Mouse (Mus musculus) liver, embryonic 15.5 days (tissue): ENCODE data around the gene Rab11fip5. TPM values are rescaled to one million over a fixed set of nuclear protein-coding genes. Genes with fewer than 3 reads are reported as not detected.
A peak's percentile ranks its signal among the peaks of the same experiment; 100 is the strongest.

Experiments used
- ATAC-seq: fragments of 200-750 bp; cut with Nextera tagmentation; 2 replicates; pipeline ENCODE4 v1.8.0; 2017; ENCODE audit warnings: moderate number of reproducible peaks, mild to moderate bottlenecking, moderate library complexity; ENCODE audit not compliant: insufficient read depth
- H3K27ac ChIP-seq: fragments of 300-500 bp; sonication (generic); replicated peaks from 2 replicates; pipeline ENCODE4 v1.5.1; 2015; ENCODE audit warnings: mild to moderate bottlenecking, inconsistent platforms
- H3K27me3 ChIP-seq: fragments of 300-500 bp; sonication (generic); 2 replicates; pipeline ENCODE4 v1.6.1; 2015; ENCODE audit warnings: mild to moderate bottlenecking, inconsistent platforms
- H3K36me3 ChIP-seq: fragments of 300-500 bp; sonication (generic); replicated peaks from 2 replicates; pipeline ENCODE4 v1.6.1; 2015; ENCODE audit warnings: moderate library complexity, mild to moderate bottlenecking, inconsistent platforms
- H3K4me1 ChIP-seq: fragments of 300-500 bp; sonication (generic); replicated peaks from 2 replicates; pipeline ENCODE4 v1.6.1; 2015; ENCODE audit warnings: inconsistent platforms
- H3K4me2 ChIP-seq: fragments of 300-500 bp; sonication (generic); 2 replicates; pipeline ENCODE4 v1.6.1; 2015; ENCODE audit warnings: moderate library complexity, mild to moderate bottlenecking, inconsistent platforms
- H3K4me3 ChIP-seq: fragments of 300-500 bp; sonication (generic); replicated peaks from 2 replicates; pipeline ENCODE4 v1.5.1; 2015; ENCODE audit warnings: mild to moderate bottlenecking, inconsistent platforms
- H3K9ac ChIP-seq: fragments of 300-500 bp; sonication (generic); 2 replicates; pipeline ENCODE4 v1.6.1; 2015; ENCODE audit warnings: moderate library complexity, mild to moderate bottlenecking, inconsistent platforms
- H3K9me3 ChIP-seq: fragments of 300-500 bp; sonication (generic); replicated peaks from 2 replicates; pipeline ENCODE4 v1.6.1; 2016; ENCODE audit warnings: inconsistent platforms
- WGBS: fragments of 180-500 bp; shearing (Covaris S2); methylation state at CpG from one replicate; pipeline ENCODE4 v1.1.7; 2015; ENCODE audit warnings: mixed read lengths; ENCODE audit not compliant: insufficient replicate concordance; 5-methylcytosine and 5-hydroxymethylcytosine counted together
- polyA plus RNA-seq: library from polyadenylated mRNA; unstranded; fragments of >200 nt; fragmentation: Nextera tagmentation; extraction: Ambion mirVana; gene quantifications from 2 replicates; pipeline ENCODE4 v1.2.1, GENCODE M21; 2015

Gene Rab11fip5
- polyA plus RNA-seq, 1 experiment from 2014 or later: 0.86 TPM

- no peak for ATAC-seq
- 47% methylated on average over 3 of the region's 3 CpGs for WGBS
Observed at GRCm38 (mm10) chr6:85306375-85306774, 68.1 kb downstream of the Rab11fip5 start.

GRCm38 (mm10) chr6:85305826-85306225 is 68.6 kb downstream of the Rab11fip5 start:
- ATAC-seq: no peak
- H3K27me3 ChIP-seq: no peaks in the 10 kb centered on the region

More at GRCm38 (mm10) chr6:85306375-85306774, 68.1 kb downstream of the Rab11fip5 start:
- Histone ChIP-seq H3K27ac (no peak overlapping the region), H3K27me3 (no peaks in the 10 kb centered on the region), H3K9ac (no peak overlapping the region), H3K4me3 (no peak overlapping the region), H3K9me3 (no peaks in the 10 kb centered on the region), H3K4me1 (peaks cover 7% of the 10 kb centered on the region; the same call in 1 of the 2 replicates), H3K4me2 (no peak overlapping the region), H3K36me3 (no peaks in the 10 kb centered on the region)

GRCm38 (mm10) chr6:85304966-85305365 is 69.5 kb downstream of the Rab11fip5 start:
- peaks cover 7% of the 10 kb centered on the region; the same call in 1 of the 2 replicates for H3K4me1 ChIP-seq
- H3K36me3 ChIP-seq: no peaks in the 10 kb centered on the region
- no peaks in the 10 kb centered on the region for H3K9me3 ChIP-seq
- H3K9ac ChIP-seq: no peak overlapping the region
- ATAC-seq: no peak
- H3K4me2 ChIP-seq: no peak overlapping the region
- H3K27ac ChIP-seq: no peak overlapping the region
- H3K27me3 ChIP-seq: no peaks in the 10 kb centered on the region
- 60% methylated on average over 5 of the region's 5 CpGs for WGBS
- H3K4me3 ChIP-seq: no peak overlapping the region

More at GRCm38 (mm10) chr6:85305826-85306225, 68.6 kb downstream of the Rab11fip5 start:
- H3K4me1 ChIP-seq: peaks cover 7% of the 10 kb centered on the region; the same call in 1 of the 2 replicates
- no peak overlapping the region for H3K4me3 ChIP-seq
- no peak overlapping the region for H3K4me2 ChIP-seq
- H3K27ac ChIP-seq: no peak overlapping the region
- no peak overlapping the region for H3K9ac ChIP-seq
- no peaks in the 10 kb centered on the region for H3K9me3 ChIP-seq
- H3K36me3 ChIP-seq: no peaks in the 10 kb centered on the region

GRCm38 (mm10) chr6:85302326-85303055 is 71.9 kb downstream of the Rab11fip5 start:
- no peak overlapping the region for H3K9ac ChIP-seq
- no peaks in the 10 kb centered on the region for H3K9me3 ChIP-seq
- no peaks in the 10 kb centered on the region for H3K36me3 ChIP-seq
- no peak overlapping the region for H3K4me2 ChIP-seq
- no peak for ATAC-seq
- WGBS: 62% methylated on average over 3 of the region's 3 CpGs
- no peak overlapping the region for H3K4me3 ChIP-seq
- H3K4me1 ChIP-seq: peaks cover 7% of the 10 kb centered on the region; the same call in 1 of the 2 replicates
- H3K27ac ChIP-seq: no peak overlapping the region
- H3K27me3 ChIP-seq: no peaks in the 10 kb centered on the region

GRCm38 (mm10) chr6:85295384-85296167 is 78.9 kb downstream of the Rab11fip5 start:
- H3K9me3 ChIP-seq: no peaks in the 10 kb centered on the region
- H3K9ac ChIP-seq: no peak overlapping the region
- WGBS: 57% methylated on average over 7 of the region's 7 CpGs
- no peak overlapping the region for H3K4me2 ChIP-seq
- ATAC-seq: no peak
- H3K27me3 ChIP-seq: no peaks in the 10 kb centered on the region
- no peaks in the 10 kb centered on the region for H3K36me3 ChIP-seq
- no peak overlapping the region for H3K4me3 ChIP-seq
- H3K27ac ChIP-seq: no peak overlapping the region
- H3K4me1 ChIP-seq: peaks cover 21% of the 10 kb centered on the region

GRCm38 (mm10) chr6:85294004-85294379 is 80.4 kb downstream of the Rab11fip5 start:
- Histone ChIP-seq H3K27me3 (no peaks in the 10 kb centered on the region), H3K9me3 (no peaks in the 10 kb centered on the region), H3K4me2 (no peak overlapping the region), H3K27ac (no peak overlapping the region), H3K4me3 (no peak overlapping the region), H3K4me1 (peaks cover 21% of the 10 kb centered on the region), H3K36me3 (no peaks in the 10 kb centered on the region), H3K9ac (no peak overlapping the region)
- WGBS: 69% methylated on average over 5 of the region's 5 CpGs
- no peak for ATAC-seq

GRCm38 (mm10) chr6:85293255-85294003 is 81.0 kb downstream of the Rab11fip5 start:
- no peak overlapping the region for H3K4me2 ChIP-seq
- H3K36me3 ChIP-seq: no peaks in the 10 kb centered on the region
- H3K4me1 ChIP-seq: peaks cover 21% of the 10 kb centered on the region
- no peaks in the 10 kb centered on the region for H3K27me3 ChIP-seq
- no peak overlapping the region for H3K9ac ChIP-seq
- WGBS: 43% methylated on average over 10 of the region's 10 CpGs
- H3K27ac ChIP-seq: no peak overlapping the region
- H3K4me3 ChIP-seq: no peak overlapping the region
- no peaks in the 10 kb centered on the region for H3K9me3 ChIP-seq
- ATAC-seq: 0 out of 2 replicates have a peak, but pooled peaks have one; percentile 22

GRCm38 (mm10) chr6:85290869-85291824 is 83.3 kb downstream of the Rab11fip5 start:
- Histone ChIP-seq H3K27me3 (no peaks in the 10 kb centered on the region), H3K27ac (no peak overlapping the region), H3K4me2 (no peak overlapping the region), H3K9me3 (no peaks in the 10 kb centered on the region), H3K9ac (no peak overlapping the region), H3K4me1 (peaks cover 21% of the 10 kb centered on the region), H3K4me3 (no peak overlapping the region), H3K36me3 (no peaks in the 10 kb centered on the region)
- WGBS: 66% methylated on average over 16 of the region's 16 CpGs
- no peak for ATAC-seq

- no peak for ATAC-seq
- H3K9ac ChIP-seq: no peak overlapping the region
- no peaks in the 10 kb centered on the region for H3K27me3 ChIP-seq
- H3K4me1 ChIP-seq: peaks cover 8% of the 10 kb centered on the region; the same call in 1 of the 2 replicates
- H3K9me3 ChIP-seq: no peaks in the 10 kb centered on the region
- no peak overlapping the region for H3K27ac ChIP-seq
- no peak overlapping the region for H3K4me3 ChIP-seq
- no peak overlapping the region for H3K4me2 ChIP-seq
- 29% methylated on average over 4 of the region's 4 CpGs for WGBS
- H3K36me3 ChIP-seq: no peaks in the 10 kb centered on the region
Observed at GRCm38 (mm10) chr6:85288193-85288857, 86.1 kb downstream of the Rab11fip5 start.
